Mouse (Mus musculus) heart, postnatal 0 days (tissue): ENCODE measurements around the gene Foxm1.

Experiments used
- CTCF ChIP-seq: IDR thresholded peaks from 2 replicates; pipeline ENCODE4 v1.5.1; 2016; ENCODE audit warnings: antibody characterized with exemption, control low read depth, low read depth
- EP300 ChIP-seq: IDR thresholded peaks from 2 replicates; pipeline ENCODE4 v1.6.1; 2016; ENCODE audit warnings: antibody characterized with exemption, low read depth

DNA sequence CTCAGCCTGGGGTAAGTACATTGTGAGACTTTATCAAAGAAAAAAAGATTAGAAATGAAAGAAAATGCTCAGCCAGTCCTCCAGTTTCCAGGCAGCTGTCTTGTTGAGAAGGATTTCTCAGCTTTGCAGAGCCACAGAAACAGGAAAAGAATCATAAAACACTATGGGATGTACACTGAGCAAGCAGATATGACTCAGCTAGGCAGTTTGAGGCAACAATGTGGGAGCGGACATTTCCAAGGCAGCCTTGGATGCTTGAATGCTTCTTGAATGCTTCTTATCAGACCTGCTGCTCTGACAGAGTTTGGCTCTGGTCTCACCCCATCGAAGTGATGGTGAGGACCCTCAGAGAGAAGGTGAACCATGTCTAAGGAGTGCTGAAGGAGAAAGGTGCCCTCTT lies 58.3 kb downstream of the Foxm1 start:
- TF ChIP-seq CTCF (no peak), EP300 (no peak)
